Mouse (Mus musculus) bone marrow, adult 2 months (tissue): ENCODE results near the gene Fkbp6. TPM values are rescaled to one million over a fixed set of nuclear protein-coding genes. Genes with fewer than 3 reads are reported as not detected.

Experiments
- H3K27ac ChIP-seq: fragments of 200-500 bp; 2 replicates; pipeline ENCODE4 v1.5.1; 2012; ENCODE audit warnings: low read depth, mild to moderate bottlenecking, control low read depth, inconsistent platforms, low read length; ENCODE audit not compliant: control insufficient read depth, poor library complexity, insufficient read depth
- H3K4me1 ChIP-seq: fragments of 200-500 bp; 2 replicates; pipeline ENCODE4 v1.6.1; 2011; ENCODE audit warnings: low read length; ENCODE audit not compliant: control insufficient read depth, insufficient read depth
- H3K4me3 ChIP-seq: fragments of 200-500 bp; replicated peaks from 2 replicates; pipeline ENCODE3; 2011; ENCODE audit warnings: mild to moderate bottlenecking, low read depth, low read length, control low read depth; ENCODE audit not compliant: control insufficient read depth
- CTCF ChIP-seq: fragments of 200-500 bp; IDR thresholded peaks from 2 replicates; pipeline ENCODE4 v1.5.1; 2011; ENCODE audit warnings: low read length, control low read depth; ENCODE audit not compliant: control insufficient read depth, insufficient read depth
- POLR2A ChIP-seq: fragments of 200-500 bp; IDR thresholded peaks from 2 replicates; pipeline ENCODE4 v1.6.1; 2011; ENCODE audit warnings: low read depth, mild to moderate bottlenecking, control low read depth, low read length, borderline replicate concordance; ENCODE audit not compliant: control insufficient read depth
- WGBS: fragments of 180-500 bp; shearing (Covaris S2); methylation state at CpG from one replicate; pipeline ENCODE4 v1.1.7; 2018; 5-methylcytosine and 5-hydroxymethylcytosine counted together
- polyA plus RNA-seq: library from polyadenylated mRNA; stranded (reverse); fragments of >200 nt; gene quantifications from 2 replicates; pipeline ENCODE4 v1.2.4, GENCODE M21; 2011; ENCODE audit warnings: low replicate concordance; ENCODE audit not compliant: missing spikeins, insufficient read depth, insufficient read length

Gene Fkbp6
- polyA plus RNA-seq, 1 experiment = not detected

DNA sequence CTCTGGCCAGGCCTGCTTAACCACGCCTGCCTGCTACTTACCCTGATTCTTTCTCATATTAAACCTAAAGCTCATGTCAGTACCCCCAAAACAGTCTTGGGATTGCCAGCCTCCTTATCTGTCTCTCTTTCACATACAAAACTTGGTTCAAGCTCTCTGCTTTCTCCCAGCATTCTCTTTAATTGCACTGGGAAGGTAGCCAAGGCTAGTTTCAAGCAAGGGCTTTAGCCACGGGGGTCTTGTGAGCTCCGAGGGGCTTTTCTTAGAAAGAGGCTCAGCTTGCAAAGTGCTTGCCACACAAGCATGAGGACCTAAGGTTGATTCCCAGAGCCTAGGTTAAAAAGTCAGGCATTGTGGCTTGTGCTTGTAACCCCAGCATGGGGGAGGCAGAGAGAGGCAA lies 64.6 kb downstream of the Fkbp6 start:
- TF ChIP-seq CTCF (no peak), POLR2A (no peak)
- 74% methylated on average over 3 of the region's 3 CpGs for WGBS

DNA sequence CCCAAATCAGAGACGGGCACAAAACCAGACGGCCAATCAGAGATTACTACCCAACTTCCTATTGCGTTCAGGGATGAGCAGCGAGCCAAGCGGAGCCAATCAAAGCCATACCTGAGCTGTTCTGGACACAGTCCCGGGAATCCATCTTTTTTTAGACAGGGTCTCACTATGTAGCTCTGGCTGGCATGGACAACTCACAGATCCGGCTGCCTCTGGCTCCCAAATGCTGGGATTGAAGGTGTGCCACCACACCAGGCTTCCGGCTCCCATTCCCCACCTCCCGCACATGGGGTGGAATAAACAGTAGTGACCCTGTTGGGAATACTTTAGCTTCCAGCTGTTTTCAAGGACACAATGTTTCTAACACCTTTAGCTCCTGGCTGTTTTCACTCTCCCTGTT lies 69.6 kb downstream of the Fkbp6 start:
- TF ChIP-seq CTCF = no peak
- TF ChIP-seq POLR2A = no peak
- no peak overlapping the region for H3K4me3 ChIP-seq
- WGBS = 80% methylated on average over 9 of the region's 9 CpGs

More for the DNA sequence above, 64.6 kb downstream of the Fkbp6 start:
- Histone ChIP-seq H3K4me3 (no peak overlapping the region), H3K27ac (no peak overlapping the region), H3K4me1 (no peaks in the 10 kb centered on the region)

DNA sequence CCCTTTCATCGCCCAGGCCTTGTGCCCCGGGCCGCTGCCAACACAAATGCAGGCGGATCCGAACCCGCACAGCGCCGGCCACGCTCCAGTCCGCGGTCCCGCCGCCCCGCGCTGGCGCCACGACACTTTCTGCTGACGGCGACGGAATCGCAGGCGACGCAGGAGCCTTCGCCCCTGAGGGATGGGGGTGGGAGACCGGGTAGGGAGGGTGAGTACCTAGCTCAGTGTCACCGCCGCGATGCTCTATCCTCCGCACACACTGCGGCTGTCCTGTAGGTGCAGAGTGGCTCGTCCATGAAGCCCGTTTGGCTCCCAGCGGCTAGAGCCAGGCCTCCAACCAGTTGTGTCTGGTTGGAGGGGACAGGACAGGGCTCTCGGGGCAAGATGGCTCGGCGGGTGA lies 73.2 kb downstream of the Fkbp6 start:
- no peak for TF ChIP-seq POLR2A
- TF ChIP-seq CTCF = no peak
- H3K4me1 ChIP-seq = no peaks in the 10 kb centered on the region
- WGBS = 67% methylated on average over 36 of the region's 36 CpGs
- H3K27ac ChIP-seq = no peak overlapping the region
- no peak overlapping the region for H3K4me3 ChIP-seq

More for the DNA sequence above, 69.6 kb downstream of the Fkbp6 start:
- H3K4me1 ChIP-seq = no peaks in the 10 kb centered on the region
- no peak overlapping the region for H3K27ac ChIP-seq

DNA sequence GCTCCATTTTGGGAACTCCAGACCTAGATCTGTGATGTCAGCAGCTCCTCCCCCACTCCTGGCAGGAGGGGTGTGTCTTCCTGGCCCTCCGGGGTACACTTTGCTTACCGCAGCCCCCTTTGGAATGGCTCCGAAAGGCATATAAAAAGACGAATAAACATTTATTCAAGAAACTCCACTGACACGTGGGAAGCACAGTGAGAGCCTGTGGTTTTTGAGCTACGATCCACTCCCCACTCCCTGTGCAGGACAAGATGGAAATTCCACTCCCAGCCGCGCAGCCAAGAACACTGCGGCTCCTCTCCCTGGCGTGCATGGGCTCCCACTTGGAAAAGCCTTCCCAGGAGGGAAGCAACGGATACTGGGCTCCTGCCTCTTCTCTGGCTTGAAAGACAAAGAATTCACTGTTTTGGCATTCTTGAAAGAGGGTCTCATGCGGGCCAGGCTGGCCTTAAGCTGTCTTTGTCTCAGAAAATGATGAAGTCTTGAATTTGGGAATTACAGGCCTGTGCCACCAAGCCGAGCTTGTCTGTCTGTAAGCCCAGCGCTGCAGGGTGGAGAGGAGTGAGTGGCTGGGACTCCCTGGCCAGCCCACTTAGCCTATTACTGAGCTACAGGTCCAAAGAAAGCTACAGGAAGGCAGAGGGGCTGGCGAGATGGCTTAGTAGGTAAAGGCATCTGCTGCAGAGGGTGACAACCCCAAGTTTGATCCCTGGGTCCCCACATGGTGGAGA lies 75.0 kb downstream of the Fkbp6 start:
- no peak for TF ChIP-seq CTCF
- TF ChIP-seq POLR2A = no peak
- Histone ChIP-seq H3K4me3 (no peak overlapping the region), H3K4me1 (no peaks in the 10 kb centered on the region), H3K27ac (no peak overlapping the region)
- WGBS = 60% methylated on average over 15 of the region's 15 CpGs

DNA sequence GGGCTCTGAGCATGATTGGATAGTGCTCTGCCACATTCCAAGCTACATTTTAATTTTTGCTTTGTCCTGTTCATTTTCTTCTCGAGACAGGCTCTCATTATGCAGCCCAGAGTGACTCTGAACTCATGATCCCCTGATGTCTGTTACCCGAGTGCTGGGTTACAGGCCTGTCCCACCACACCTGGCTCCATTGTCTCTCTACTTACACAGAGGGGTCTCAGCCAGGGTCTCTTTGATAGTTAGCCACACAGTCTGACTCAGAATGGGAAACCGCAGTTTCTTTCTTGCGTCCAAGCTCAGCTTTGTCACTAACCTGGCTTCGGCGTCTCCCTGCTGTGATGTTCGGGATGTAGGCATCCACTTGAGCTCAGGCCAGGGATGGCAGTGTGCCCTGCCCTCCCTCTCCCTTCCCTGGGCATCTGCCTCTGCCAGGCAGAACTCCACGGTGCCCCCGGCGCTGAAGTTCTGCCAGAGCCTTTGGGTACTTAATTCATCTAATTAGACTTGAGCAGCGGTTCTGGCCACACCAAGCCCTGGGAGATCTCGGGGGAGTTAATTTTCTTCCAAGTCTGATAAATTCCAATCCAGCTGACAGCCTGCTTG lies 78.2 kb downstream of the Fkbp6 start:
- Histone ChIP-seq H3K4me1 (no peaks in the 10 kb centered on the region), H3K4me3 (no peak overlapping the region), H3K27ac (no peak overlapping the region)
- 86% methylated on average over 12 of the region's 12 CpGs for WGBS
- TF ChIP-seq POLR2A = no peak
- no peak for TF ChIP-seq CTCF

DNA sequence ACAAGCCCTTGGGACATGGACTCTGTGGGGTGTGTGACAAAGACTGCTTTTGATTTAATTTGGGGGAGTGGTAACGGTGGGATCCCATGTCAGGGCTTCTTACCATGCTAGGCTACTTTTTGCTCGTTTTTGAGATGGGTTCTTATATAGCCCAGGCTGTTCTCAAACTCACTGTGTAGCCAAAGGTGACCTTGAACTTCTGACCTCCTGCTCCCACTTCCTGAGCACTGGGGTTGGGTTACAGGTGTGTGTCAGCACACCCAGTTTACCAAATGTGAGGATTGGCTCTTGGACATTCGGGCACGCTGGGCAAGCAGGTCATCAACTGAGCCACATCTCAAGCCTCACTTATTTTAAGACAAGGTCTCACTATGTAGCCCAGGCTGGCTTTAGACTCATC lies 79.5 kb downstream of the Fkbp6 start:
- Histone ChIP-seq H3K27ac (no peak overlapping the region), H3K4me3 (no peak overlapping the region), H3K4me1 (no peaks in the 10 kb centered on the region)
- 82% methylated on average over 4 of the region's 4 CpGs for WGBS
- TF ChIP-seq CTCF (no peak), POLR2A (no peak)

DNA sequence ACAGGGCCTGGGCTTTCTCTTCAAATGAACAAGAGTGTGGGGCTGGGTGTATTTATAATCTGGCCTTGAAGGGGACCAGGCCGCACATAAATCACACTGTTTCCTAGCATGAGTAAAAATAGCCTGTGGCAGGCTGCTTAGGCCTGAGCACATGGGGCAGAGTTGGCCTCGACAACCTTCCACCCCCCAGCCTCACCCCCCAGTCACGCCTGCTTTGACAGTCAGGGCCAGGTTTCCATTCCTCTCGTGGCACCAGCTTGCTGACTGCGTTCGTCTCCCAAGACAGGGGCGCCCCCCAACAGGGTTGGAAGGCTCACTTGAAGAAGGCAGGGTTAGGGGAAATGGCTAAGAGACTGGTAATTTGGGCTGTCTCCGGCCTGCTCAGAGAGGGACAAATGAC lies 80.4 kb downstream of the Fkbp6 start:
- H3K27ac ChIP-seq = no peak overlapping the region
- WGBS = 37% methylated on average over 8 of the region's 8 CpGs
- TF ChIP-seq POLR2A (no peak), CTCF (no peak)
- no peak overlapping the region for H3K4me3 ChIP-seq
- H3K4me1 ChIP-seq = no peaks in the 10 kb centered on the region

DNA sequence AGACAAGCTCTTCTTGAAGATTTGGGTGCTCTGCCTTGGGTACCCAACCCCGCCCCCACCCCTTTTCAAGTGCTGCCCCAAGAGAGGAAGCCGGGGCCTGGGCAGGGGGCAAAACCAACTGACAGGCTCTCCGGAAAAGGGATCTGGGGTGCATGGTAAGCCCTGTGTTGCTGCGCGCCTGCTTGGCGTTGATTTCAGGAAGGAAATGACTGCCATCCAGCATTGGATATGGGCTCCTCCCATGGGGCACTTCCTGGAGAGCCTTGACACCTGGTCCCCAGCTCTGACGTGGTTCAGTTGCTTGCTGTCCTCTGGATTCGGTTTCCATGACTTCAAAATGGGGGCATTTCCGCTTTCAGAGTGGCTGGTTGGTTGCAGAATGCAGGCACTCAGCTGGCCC lies 85.3 kb downstream of the Fkbp6 start:
- Histone ChIP-seq H3K27ac (no peak overlapping the region), H3K4me1 (no peaks in the 10 kb centered on the region; the same call in 1 of the 2 replicates), H3K4me3 (no peak overlapping the region)
- WGBS = 2% methylated on average over 9 of the region's 9 CpGs
- TF ChIP-seq CTCF = no peak
- no peak for TF ChIP-seq POLR2A

DNA sequence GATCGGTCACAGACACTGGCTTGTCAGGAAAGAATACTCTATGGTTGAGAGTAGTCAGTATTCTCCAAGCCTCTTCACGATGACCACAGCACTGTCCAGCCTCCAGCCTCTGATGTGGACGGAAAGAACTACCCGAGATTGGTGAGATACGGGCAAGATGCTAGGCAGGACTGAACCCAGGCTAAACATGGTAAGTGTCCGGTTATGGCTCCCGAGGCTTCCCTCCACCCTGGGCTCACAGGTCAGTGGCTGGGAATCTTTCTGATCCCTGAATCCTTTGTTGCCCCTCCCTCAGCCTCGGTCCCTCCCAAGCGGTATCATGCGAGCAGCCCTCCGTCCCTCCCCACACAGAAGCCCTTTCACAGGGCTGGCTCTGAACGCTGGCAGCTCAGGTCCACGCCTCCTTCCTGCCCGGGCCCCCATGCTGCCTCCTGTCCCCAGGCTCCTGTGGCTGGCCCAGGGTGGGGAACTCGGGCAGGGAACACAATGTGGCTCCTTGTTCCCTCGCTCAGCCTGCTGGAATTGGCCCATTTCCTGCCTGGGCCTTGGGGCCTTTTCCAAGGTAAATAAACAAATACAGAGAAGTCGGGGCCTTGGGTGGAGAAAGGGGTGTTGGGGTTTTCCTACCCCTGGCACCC lies 85.9 kb downstream of the Fkbp6 start:
- no peaks in the 10 kb centered on the region; the same call in 1 of the 2 replicates for H3K4me1 ChIP-seq
- no peak overlapping the region for H3K4me3 ChIP-seq
- H3K27ac ChIP-seq = no peak overlapping the region; the same call in 1 of the 2 replicates
- TF ChIP-seq CTCF = no peak
- no peak for TF ChIP-seq POLR2A
- WGBS = 9% methylated on average over 17 of the region's 17 CpGs
